Mouse (Mus musculus) ovary, postnatal 36 days (tissue): ENCODE data around the gene Eef2.
"Not testable (repeated sequence)": the region's sequence is repeated elsewhere in the genome, so short reads cannot be mapped to it uniquely, and the experiment has no call there.

Source experiments
- DNase-seq: peaks from one replicate; pipeline ENCODE4 v3.0.0; 2022; ENCODE audit warnings: low spot score, mixed read lengths

The Eef2 gene

GRCm38 (mm10) chr10:81146296-81146695, 30.1 kb upstream of the Eef2 start:
- no peak for DNase-seq

GRCm38 (mm10) chr10:81151261-81151660, 25.2 kb upstream of the Eef2 start:
- no peak for DNase-seq

- no peak for DNase-seq
Observed at GRCm38 (mm10) chr10:81152609-81153008, 23.8 kb upstream of the Eef2 start.

- DNase-seq = no peak
Observed at GRCm38 (mm10) chr10:81154313-81154712, 22.1 kb upstream of the Eef2 start.

- DNase-seq = no peak
Observed at GRCm38 (mm10) chr10:81154736-81155135, 21.7 kb upstream of the Eef2 start.

GRCm38 (mm10) chr10:81161602-81162317, 14.7 kb upstream of the Eef2 start:
- no peak for DNase-seq

- no peak for DNase-seq
Observed at GRCm38 (mm10) chr10:81162318-81162652, 14.1 kb upstream of the Eef2 start.

GRCm38 (mm10) chr10:81165118-81165517, 11.3 kb upstream of the Eef2 start:
- DNase-seq = no peak

- DNase-seq = peak; percentile 100
Observed at GRCm38 (mm10) chr10:81167200-81168086, 9.0 kb upstream of the Eef2 start, which contains the start of gene Pias4. TSS of gene Pias4 (minus strand) at chr10:81167923.

- DNase-seq = no peak
Observed at GRCm38 (mm10) chr10:81168087-81168431, 8.4 kb upstream of the Eef2 start.

GRCm38 (mm10) chr10:81168521-81169244, 7.7 kb upstream of the Eef2 start:
- DNase-seq = peak; percentile 83

GRCm38 (mm10) chr10:81169411-81169900, 7.0 kb upstream of the Eef2 start:
- DNase-seq = not testable (repeated sequence)

GRCm38 (mm10) chr10:81173132-81173531, 3.3 kb upstream of the Eef2 start:
- DNase-seq = peak; percentile 83

GRCm38 (mm10) chr10:81174617-81175344, 1.6 kb upstream of the Eef2 start:
- DNase-seq = peak; percentile 87

GRCm38 (mm10) chr10:81175345-81175701, 1.1 kb upstream of the Eef2 start:
- not testable (repeated sequence) for DNase-seq

- DNase-seq = peak; percentile 48
Observed at GRCm38 (mm10) chr10:81175936-81176465, 430 bp upstream of the Eef2 start.

- DNase-seq = no peak
Observed at GRCm38 (mm10) chr10:81177491-81177925, 1.1 kb downstream of the Eef2 start.

- DNase-seq = no peak
Observed at GRCm38 (mm10) chr10:81177958-81178712, 1.7 kb downstream of the Eef2 start.

GRCm38 (mm10) chr10:81178927-81179326, 2.5 kb downstream of the Eef2 start:
- DNase-seq = no peak

- no peak for DNase-seq
Observed at GRCm38 (mm10) chr10:81179451-81180342, 3.3 kb downstream of the Eef2 start.
